Mouse (Mus musculus): ENCODE measurements around the gene Nhlrc2.

GRCm38 (mm10) chr19:56618845-56619244 lies 70.8 kb downstream of the Nhlrc2 start:
- no peak for TF ChIP-seq CTCF (IDR thresholded peaks at IDR 0.05; ENCODE audit: borderline replicate concordance, extremely low read depth, insufficient read depth, insufficient read length)
- TF ChIP-seq POLR2A (IDR thresholded peaks at IDR 0.05; ENCODE audit: borderline replicate concordance, extremely low read depth, insufficient read depth, insufficient read length, poor library complexity, severe bottlenecking): no peak
